Mouse (Mus musculus): ENCODE measurements around the gene Mcemp1. TPM values are rescaled to one million over a fixed set of nuclear protein-coding genes. Genes with fewer than 3 reads are reported as not detected.

Gene Mcemp1
- polyA plus RNA-seq, 1 experiment from 2014 or later = 8.2 TPM

Other genes starting within 250 kb of the Mcemp1 start
- gene Pex11g, start 198.1 kb upstream of the Mcemp1 start, polyA plus RNA-seq (2015; fragmentation: Nextera tagmentation; extraction: Ambion mirVana) = 8.1 and 8.5 TPM in 2 replicates
- not detected in 2 replicates for gene Tex45, start 194.9 kb upstream of the Mcemp1 start, polyA plus RNA-seq (2015; fragmentation: Nextera tagmentation; extraction: Ambion mirVana)
- 4.3 and 5.4 TPM in 2 replicates for gene Zfp358, start 172.6 kb upstream of the Mcemp1 start, polyA plus RNA-seq (2015; fragmentation: Nextera tagmentation; extraction: Ambion mirVana)
- gene Mcoln1, start 165.3 kb upstream of the Mcemp1 start, polyA plus RNA-seq (2015; fragmentation: Nextera tagmentation; extraction: Ambion mirVana) = 19.2 and 21.1 TPM in 2 replicates
- gene Pnpla6, start 150.4 kb upstream of the Mcemp1 start, polyA plus RNA-seq (2015; fragmentation: Nextera tagmentation; extraction: Ambion mirVana) = 10.9 and 11.3 TPM in 2 replicates
- gene C330021F23Rik, start 97.8 kb upstream of the Mcemp1 start, polyA plus RNA-seq (2015; fragmentation: Nextera tagmentation; extraction: Ambion mirVana) = 3.1 and 4.8 TPM in 2 replicates
- 1.4 and 2.6 TPM in 2 replicates for gene Camsap3, start 78.5 kb upstream of the Mcemp1 start, polyA plus RNA-seq (2015; fragmentation: Nextera tagmentation; extraction: Ambion mirVana)
- gene Xab2, start 44.4 kb upstream of the Mcemp1 start, polyA plus RNA-seq (2015; fragmentation: Nextera tagmentation; extraction: Ambion mirVana) = 25.4 and 25.7 TPM in 2 replicates
- 76.2 and 80.9 TPM in 2 replicates for gene Pet100, start 44.2 kb upstream of the Mcemp1 start, polyA plus RNA-seq (2015; fragmentation: Nextera tagmentation; extraction: Ambion mirVana)
- 0.07 TPM in 1 of 2 replicates, not detected in the other for gene Pcp2, start 40.2 kb upstream of the Mcemp1 start, polyA plus RNA-seq (2015; fragmentation: Nextera tagmentation; extraction: Ambion mirVana)
- 48.6 and 50.9 TPM in 2 replicates for gene Stxbp2, start 34.8 kb upstream of the Mcemp1 start, polyA plus RNA-seq (2015; fragmentation: Nextera tagmentation; extraction: Ambion mirVana)
- gene Retn, start 10.0 kb upstream of the Mcemp1 start, polyA plus RNA-seq (2015; fragmentation: Nextera tagmentation; extraction: Ambion mirVana) = 0.11 TPM in 1 of 2 replicates, not detected in the other
- gene Fcor, start 6.6 kb downstream of the Mcemp1 start, polyA plus RNA-seq (2015; fragmentation: Nextera tagmentation; extraction: Ambion mirVana) = 3.9 and 4.0 TPM in 2 replicates
- 12.9 and 13.0 TPM in 2 replicates for gene Trappc5, start 10.5 kb downstream of the Mcemp1 start, polyA plus RNA-seq (2015; fragmentation: Nextera tagmentation; extraction: Ambion mirVana)
- gene Fcer2a, start 28.4 kb downstream of the Mcemp1 start, polyA plus RNA-seq (2015; fragmentation: Nextera tagmentation; extraction: Ambion mirVana) = not detected in 2 replicates
- gene Clec4g, start 54.9 kb downstream of the Mcemp1 start, polyA plus RNA-seq (2015; fragmentation: Nextera tagmentation; extraction: Ambion mirVana) = 8.2 and 10.3 TPM in 2 replicates
- 0.07 and 0.24 TPM in 2 replicates for gene Cd209a, start 83.2 kb downstream of the Mcemp1 start, polyA plus RNA-seq (2015; fragmentation: Nextera tagmentation; extraction: Ambion mirVana)
- not detected in 2 replicates for gene Cd209e, start 188.6 kb downstream of the Mcemp1 start, polyA plus RNA-seq (2015; fragmentation: Nextera tagmentation; extraction: Ambion mirVana)
- gene Cd209d, start 212.8 kb downstream of the Mcemp1 start, polyA plus RNA-seq (2015; fragmentation: Nextera tagmentation; extraction: Ambion mirVana) = not detected in 2 replicates

All from liver, embryonic 16.5 days (tissue).